Mouse (Mus musculus) kidney, embryonic 15.5 days (tissue): ENCODE measurements around the gene Nrf1. TPM values are rescaled to one million over a fixed set of nuclear protein-coding genes. Genes with fewer than 3 reads are reported as not detected.

Experiments used
- ATAC-seq: fragments of 200-750 bp; cut with Nextera tagmentation; replicated peaks from 2 replicates; pipeline ENCODE4 v1.8.0; 2017; ENCODE audit warnings: moderate TSS enrichment; ENCODE audit not compliant: low FRiP score
- H3K27ac ChIP-seq: fragments of 300-500 bp; sonication (generic); 2 replicates; pipeline ENCODE4 v1.5.1; 2015; ENCODE audit warnings: mild to moderate bottlenecking, inconsistent platforms
- H3K27me3 ChIP-seq: fragments of 300-500 bp; sonication (generic); 2 replicates; pipeline ENCODE4 v1.6.1; 2015; ENCODE audit warnings: inconsistent platforms
- H3K36me3 ChIP-seq: fragments of 300-500 bp; sonication (generic); 2 replicates; pipeline ENCODE4 v1.6.1; 2015; ENCODE audit warnings: inconsistent platforms
- H3K4me1 ChIP-seq: fragments of 300-500 bp; sonication (generic); 2 replicates; pipeline ENCODE4 v1.6.1; 2015; ENCODE audit warnings: inconsistent platforms
- H3K4me2 ChIP-seq: fragments of 300-500 bp; sonication (generic); 2 replicates; pipeline ENCODE4 v1.6.1; 2015; ENCODE audit warnings: moderate library complexity, mild to moderate bottlenecking, inconsistent platforms
- H3K4me3 ChIP-seq: fragments of 300-500 bp; sonication (generic); replicated peaks from 2 replicates; pipeline ENCODE4 v1.5.1; 2015; ENCODE audit warnings: mild to moderate bottlenecking, inconsistent platforms
- H3K9ac ChIP-seq: fragments of 300-500 bp; sonication (generic); 2 replicates; pipeline ENCODE4 v1.6.1; 2015; ENCODE audit warnings: mild to moderate bottlenecking, inconsistent platforms
- H3K9me3 ChIP-seq: fragments of 300-500 bp; sonication (generic); replicated peaks from 2 replicates; pipeline ENCODE4 v1.6.1; 2016; ENCODE audit warnings: inconsistent platforms
- WGBS: fragments of 180-500 bp; shearing (Covaris S2); methylation state at CpG from one replicate; pipeline ENCODE4 v1.1.7; 2015; ENCODE audit warnings: mixed read lengths; 5-methylcytosine and 5-hydroxymethylcytosine counted together
- microRNA counts: library from miRNA; unstranded; fragments of <30 nt; microRNA quantifications from one replicate; lab custom pipeline; 2016
- microRNA-seq: library from miRNA; unstranded; fragments of <30 nt; microRNA quantifications from one replicate; pipeline ENCODE4, GENCODE M21; 2016
- polyA plus RNA-seq: library from polyadenylated mRNA; unstranded; fragments of >200 nt; fragmentation: Nextera tagmentation; extraction: Ambion mirVana; gene quantifications from 2 replicates; pipeline ENCODE4 v1.2.1, GENCODE M21; 2015

Gene Nrf1
- polyA plus RNA-seq, 1 experiment from 2014 or later: 63.0 TPM

GRCm38 (mm10) chr6:30180321-30180720, 132.5 kb downstream of the Nrf1 start:
- Histone ChIP-seq H3K9me3 (0 out of 2 replicates have a peak, but pooled peaks cover 3% of the 10 kb centered on the region), H3K36me3 (no peaks in the 10 kb centered on the region), H3K27ac (no peak overlapping the region), H3K9ac (no peak overlapping the region), H3K4me1 (peaks cover 36% of the 10 kb centered on the region), H3K4me3 (no peak overlapping the region), H3K4me2 (no peak overlapping the region), H3K27me3 (peaks cover 67% of the 10 kb centered on the region)
- no peak for ATAC-seq
- WGBS: 24% methylated on average over 2 of the region's 2 CpGs

- WGBS: 46% methylated on average over 6 of the region's 6 CpGs
- no peak for ATAC-seq
- H3K27me3 ChIP-seq: peaks cover 50% of the 10 kb centered on the region
These were observed 134.2 kb downstream of the Nrf1 start for GRCm38 (mm10) chr6:30182038-30182437.

GRCm38 (mm10) chr6:30183624-30184023, 135.8 kb downstream of the Nrf1 start:
- 0 out of 2 replicates have a peak, but pooled peaks cover 3% of the 10 kb centered on the region for H3K9me3 ChIP-seq
- no peak overlapping the region for H3K4me3 ChIP-seq
- H3K4me1 ChIP-seq: peaks cover 9% of the 10 kb centered on the region
- no peak overlapping the region for H3K4me2 ChIP-seq
- no peak overlapping the region for H3K27ac ChIP-seq
- no peak overlapping the region for H3K9ac ChIP-seq
- 74% methylated on average over 4 of the region's 4 CpGs for WGBS
- no peaks in the 10 kb centered on the region for H3K36me3 ChIP-seq
- no peak for ATAC-seq
- peaks cover 36% of the 10 kb centered on the region for H3K27me3 ChIP-seq

More at GRCm38 (mm10) chr6:30182038-30182437, 134.2 kb downstream of the Nrf1 start:
- H3K9me3 ChIP-seq: 0 out of 2 replicates have a peak, but pooled peaks cover 3% of the 10 kb centered on the region
- H3K4me1 ChIP-seq: peaks cover 22% of the 10 kb centered on the region
- H3K36me3 ChIP-seq: no peaks in the 10 kb centered on the region
- H3K27ac ChIP-seq: no peak overlapping the region
- no peak overlapping the region for H3K9ac ChIP-seq
- H3K4me3 ChIP-seq: no peak overlapping the region
- no peak overlapping the region for H3K4me2 ChIP-seq

GRCm38 (mm10) chr6:30195656-30196055, 147.9 kb downstream of the Nrf1 start:
- no peak overlapping the region for H3K4me2 ChIP-seq
- no peak for ATAC-seq
- H3K4me3 ChIP-seq: no peak overlapping the region
- H3K36me3 ChIP-seq: no peaks in the 10 kb centered on the region
- H3K9ac ChIP-seq: no peak overlapping the region
- H3K4me1 ChIP-seq: no peaks in the 10 kb centered on the region
- H3K9me3 ChIP-seq: no peaks in the 10 kb centered on the region
- WGBS: 76% methylated on average over 11 of the region's 11 CpGs
- no peaks in the 10 kb centered on the region for H3K27me3 ChIP-seq
- H3K27ac ChIP-seq: no peak overlapping the region

- Histone ChIP-seq H3K4me1 (no peaks in the 10 kb centered on the region), H3K4me3 (no peak overlapping the region), H3K4me2 (no peak overlapping the region), H3K36me3 (no peaks in the 10 kb centered on the region), H3K9me3 (no peaks in the 10 kb centered on the region), H3K9ac (no peak overlapping the region), H3K27me3 (no peaks in the 10 kb centered on the region), H3K27ac (no peak overlapping the region)
- 82% methylated on average over 8 of the region's 8 CpGs for WGBS
- ATAC-seq: no peak
These were observed 148.4 kb downstream of the Nrf1 start for GRCm38 (mm10) chr6:30196143-30196542.

MicroRNAs within 50 kb of the gene (microRNA counts, 519-probe panel; counts per million panel counts)
- 1,598 counts per million, percentile 8 among the panel's probes with 10 or more counts for microRNA mmu-miR-182 (lab: Ali Mortazavi, UCI)
- microRNA mmu-miR-183 (lab: Ali Mortazavi, UCI): 2,639 counts per million, percentile 58 among the panel's probes with 10 or more counts
- 3,171 counts per million, percentile 84 among the panel's probes with 10 or more counts for microRNA mmu-miR-96 (lab: Ali Mortazavi, UCI)

Small RNA genes within 50 kb of the gene (microRNA-seq; reads per million reads assigned to microRNA genes)
- 2,457 reads per million, percentile 86 among the genes with 10 or more reads in this experiment for gene Mir182
- gene Mir183: 2,608 reads per million, percentile 87 among the genes with 10 or more reads in this experiment
- 953 reads per million, percentile 79 among the genes with 10 or more reads in this experiment for gene Mir96

Other genes with a start within 250 kb of the Nrf1 start
- gene Strip2, start 131.0 kb upstream of the Nrf1 start, polyA plus RNA-seq: 1.3 and 1.4 TPM in 2 replicates